Mouse (Mus musculus): ENCODE results near the gene Vmn2r98.
"Not testable (repeated sequence)": the region's sequence is repeated elsewhere in the genome, so short reads cannot be mapped to it uniquely, and the experiment has no call there.

Gene Vmn2r98

GRCm38 (mm10) chr17:19053160-19053559 lies at the start of gene Vmn2r98:
Gene Vmn2r98, plus strand, starts transcription at chr17:19053460.
- DNase-seq (ENCODE audit: low spot score): not testable (repeated sequence)

GRCm38 (mm10) chr17:19031441-19031840 lies 21.8 kb upstream of the Vmn2r98 start:
- not testable (repeated sequence) for DNase-seq (ENCODE audit: low spot score)

- DNase-seq (ENCODE audit: low spot score): no peak
Measured at GRCm38 (mm10) chr17:19031962-19032361, 21.3 kb upstream of the Vmn2r98 start.

GRCm38 (mm10) chr17:19032721-19033120 lies 20.5 kb upstream of the Vmn2r98 start:
- DNase-seq (ENCODE audit: low spot score): no peak
